10 mouse cellular contexts compared by ENCODE assay signal in genomic region chr4:33289106-33289650, GRCm38 (mm10). TPM values are rescaled to one million over a fixed set of nuclear protein-coding genes. Genes with fewer than 3 reads are reported as not detected.
DNase-seq lines count a peak whose midpoint lies in the region; ATAC-seq and TF ChIP-seq lines count a peak whose summit lies in the region.
"Had no signal": no experiment of that assay in that cellular context is flagged by ENCODE, and none has a peak within 500 bp of the region (broad histone marks: within the 10 kb centered on the region; RNA-seq: fewer than 3 reads in every experiment).

No protein-coding gene starts in this region.

- TF ChIP-seq CTCF in gastrocnemius, adult 2 months (IDR thresholded peaks at IDR 0.05) = no peak
- no peak for TF ChIP-seq CTCF in left cerebral cortex, adult 2 months (IDR thresholded peaks at IDR 0.05)

- ATAC-seq in embryonic facial prominence, embryonic 13.5 days (ENCODE audit: insufficient number of reproducible peaks, insufficient read depth, low FRiP score, low TSS enrichment, low read depth) = no peak

- peak overlapping the region; percentile 74 for H3K4me3 ChIP-seq in gastrocnemius, adult 2 months
- H3K4me3 ChIP-seq in left cerebral cortex, adult 2 months = peak overlapping the region; percentile 44
- H3K4me3 ChIP-seq in embryonic facial prominence, embryonic 13.5 days = peak overlapping the region; percentile 29
- H3K4me3 ChIP-seq: neural tube, embryonic 15.5 days had no signal

- intact Hi-C loops in gastrocnemius, adult 2 months (cut with DNase I) = loop anchor here (10.0 kb wide), 1 partner anchor 254 kb away; the partner anchor contains the start of gene Ube2j1
- intact Hi-C loops in left cerebral cortex, adult 2 months (cut with DNase I) = loop anchor here (2.0 kb wide), 1 partner anchor 38 kb away; no protein-coding TSS in a partner anchor

- no peak overlapping the region for H3K9ac ChIP-seq in embryonic facial prominence, embryonic 13.5 days
- H3K9ac ChIP-seq: neural tube, embryonic 15.5 days had no signal

- H3K9me3 ChIP-seq in embryonic facial prominence, embryonic 13.5 days = no peaks in the 10 kb centered on the region
- H3K9me3 ChIP-seq: neural tube, embryonic 15.5 days had no signal

- H3K27ac ChIP-seq in gastrocnemius, adult 2 months = peak overlapping the region; percentile 84
- H3K27ac ChIP-seq in left cerebral cortex, adult 2 months = no peak overlapping the region
- peak overlapping the region; percentile 75; the same call in 1 of the 2 replicates for H3K27ac ChIP-seq in embryonic facial prominence, embryonic 13.5 days
- H3K27ac ChIP-seq: neural tube, embryonic 15.5 days had no signal

- no peaks in the 10 kb centered on the region for H3K36me3 ChIP-seq in embryonic facial prominence, embryonic 13.5 days
- H3K36me3 ChIP-seq: neural tube, embryonic 15.5 days had no signal

- DNase-seq in gastrocnemius, adult 2 months = no peak
- no peak for DNase-seq in gastrocnemius, postnatal 4 days (ENCODE audit: low spot score in 2 of 2)
- DNase-seq in left cerebral cortex, adult 2 months (ENCODE audit: extremely low spot score in 1 of 2, low spot score in 2 of 2) = no peak
- DNase-seq in left cerebral cortex, adult 11 months (ENCODE audit: low spot score) = no peak
- peak; percentile 21 for DNase-seq in naive thymus-derived CD4-positive, alpha-beta T cell, adult 2 months (ENCODE audit: low read depth)
- no peak for DNase-seq in adipocyte (ENCODE audit: low spot score)
- DNase-seq in spleen, postnatal 4 days (ENCODE audit: low spot score in 2 of 2) = no peak
- DNase-seq: cerebellum, postnatal 36 days had no signal

- 0 out of 2 replicates have a peak, but pooled peaks cover 6% of the 10 kb centered on the region for H3K4me1 ChIP-seq in embryonic facial prominence, embryonic 13.5 days
- H3K4me1 ChIP-seq: neural tube, embryonic 15.5 days had no signal

- 83% methylated on average over 12 of the region's 12 CpGs for WGBS in embryonic facial prominence, embryonic 13.5 days

- no peaks in the 10 kb centered on the region for H3K27me3 ChIP-seq in embryonic facial prominence, embryonic 13.5 days
- H3K27me3 ChIP-seq: neural tube, embryonic 15.5 days had no signal

- peak overlapping the region; percentile 42 for H3K4me2 ChIP-seq in embryonic facial prominence, embryonic 13.5 days
- H3K4me2 ChIP-seq: neural tube, embryonic 15.5 days had no signal

RNA-seq across cellular contexts. Expression of gene Pnrc1, which starts 0.8 kb away (rescaled TPM):
- 100 to 1,000 TPM; 267 to 279 TPM for total RNA-seq in gastrocnemius, adult 2 months (2021)
- 100 to 1,000 TPM; 117 to 126 TPM for total RNA-seq in gastrocnemius, postnatal 4 days (2021)
- total RNA-seq in left cerebral cortex, adult 2 months (2021) = 100 to 1,000 TPM; 152 to 156 TPM
- 103 and 118 TPM in 2 replicates for polyA plus RNA-seq in embryonic facial prominence, embryonic 13.5 days (2015; fragmentation: Nextera tagmentation; extraction: Ambion mirVana)

RNA-seq across cellular contexts. Expression of gene Rngtt, which starts 20.9 kb away (rescaled TPM):
- 10 to 100 TPM in 1 of 2 experiments, 1 to 10 TPM in 1; 7.1 to 10.0 TPM for total RNA-seq in gastrocnemius, adult 2 months (2021)
- total RNA-seq in gastrocnemius, postnatal 4 days (2021) = 10 to 100 TPM; 14.8 to 15.1 TPM
- 10 to 100 TPM; 27.3 to 29.2 TPM for total RNA-seq in left cerebral cortex, adult 2 months (2021)
- polyA plus RNA-seq in embryonic facial prominence, embryonic 13.5 days (2015; fragmentation: Nextera tagmentation; extraction: Ambion mirVana) = 30.8 and 32.3 TPM in 2 replicates
